Mouse (Mus musculus): Measurements from ENCODE around the gene Cry2.
"Not testable (repeated sequence)": the region's sequence is repeated elsewhere in the genome, so short reads cannot be mapped to it uniquely, and the experiment has no call there.

The Cry2 gene

GRCm38 (mm10) chr2:92421723-92422387 is 12.0 kb downstream of the Cry2 start:
- peak; percentile 47 for DNase-seq (ENCODE audit: low spot score)

GRCm38 (mm10) chr2:92411705-92412104 is 22.1 kb downstream of the Cry2 start:
- DNase-seq (ENCODE audit: low spot score): no peak

DNA sequence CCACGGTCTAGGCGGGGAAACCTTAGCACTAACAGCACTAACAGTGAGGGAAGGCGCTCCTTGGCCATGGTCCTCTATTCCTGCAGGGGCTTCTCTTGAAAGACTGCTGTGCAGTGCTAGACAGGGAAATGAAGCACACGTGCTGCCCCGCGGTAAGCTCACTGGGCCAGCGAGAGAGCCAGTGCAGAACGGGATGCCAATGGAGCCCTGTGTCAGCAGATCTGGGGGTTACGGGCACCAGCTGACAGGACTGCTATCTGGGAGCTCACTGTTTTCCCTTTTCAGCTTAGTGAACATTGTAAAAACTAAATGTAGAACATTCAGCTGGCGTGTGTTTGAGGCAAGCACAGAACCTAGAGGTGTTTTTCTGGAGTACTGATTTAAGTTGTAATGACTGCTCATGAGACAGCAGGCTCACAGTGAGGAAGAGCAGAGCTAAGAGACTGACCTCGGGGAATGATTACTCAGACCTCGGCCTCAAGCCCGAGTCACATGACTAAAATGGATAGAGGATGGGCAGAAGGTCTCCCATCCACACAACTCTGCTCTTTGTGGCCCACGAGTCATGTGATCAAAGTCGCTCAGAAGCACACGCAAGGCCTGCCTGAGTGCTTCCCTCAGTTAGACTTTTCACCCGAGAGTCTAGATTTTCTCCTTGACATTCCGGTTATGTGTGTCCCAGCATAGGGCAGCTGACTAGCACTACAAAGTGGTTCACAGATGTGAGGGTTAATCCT is 25.4 kb downstream of the Cry2 start:
- no peak for DNase-seq (ENCODE audit: low spot score)

DNA sequence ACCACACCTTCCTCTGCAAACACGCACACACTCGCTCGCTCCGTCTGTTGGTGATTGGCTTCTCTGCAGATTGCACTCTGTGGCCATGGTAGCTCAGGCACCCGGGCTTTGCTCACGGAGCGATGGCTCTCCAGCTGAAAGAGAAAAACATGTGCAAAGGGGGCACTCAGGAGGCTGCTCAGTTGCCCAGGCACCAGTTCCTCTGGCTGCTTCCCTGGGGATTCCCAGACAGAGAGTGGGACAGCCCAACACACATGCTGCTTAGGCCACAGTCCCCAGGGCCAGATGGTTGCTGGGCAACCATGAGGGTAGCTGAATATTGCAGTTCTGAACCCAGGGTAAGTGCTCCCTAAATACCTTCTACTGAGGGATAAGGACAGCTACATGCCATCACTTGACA is 28.2 kb downstream of the Cry2 start:
- peak; percentile 74 for DNase-seq (ENCODE audit: low spot score)

DNA sequence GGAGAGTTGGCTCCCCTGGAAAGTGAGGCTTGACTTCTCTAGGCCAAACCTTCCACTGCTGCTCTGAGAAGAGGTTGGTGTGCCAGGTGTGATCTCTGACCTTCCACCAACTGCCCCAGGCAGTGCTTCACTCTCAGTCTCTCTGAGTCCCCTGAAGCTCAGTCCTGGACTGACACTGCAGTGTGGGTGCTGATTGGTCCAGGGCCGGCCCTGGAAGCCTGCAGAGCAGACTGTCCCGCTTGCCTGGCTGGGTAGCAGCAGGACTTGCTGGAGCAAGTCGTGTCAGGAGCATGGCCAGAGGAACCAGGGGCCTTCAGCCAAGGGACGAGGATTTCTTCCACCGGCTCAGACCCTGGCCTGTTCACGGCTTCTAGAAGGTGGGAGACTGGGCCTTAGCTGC is 29.1 kb downstream of the Cry2 start:
- DNase-seq (ENCODE audit: low spot score): no peak

DNA sequence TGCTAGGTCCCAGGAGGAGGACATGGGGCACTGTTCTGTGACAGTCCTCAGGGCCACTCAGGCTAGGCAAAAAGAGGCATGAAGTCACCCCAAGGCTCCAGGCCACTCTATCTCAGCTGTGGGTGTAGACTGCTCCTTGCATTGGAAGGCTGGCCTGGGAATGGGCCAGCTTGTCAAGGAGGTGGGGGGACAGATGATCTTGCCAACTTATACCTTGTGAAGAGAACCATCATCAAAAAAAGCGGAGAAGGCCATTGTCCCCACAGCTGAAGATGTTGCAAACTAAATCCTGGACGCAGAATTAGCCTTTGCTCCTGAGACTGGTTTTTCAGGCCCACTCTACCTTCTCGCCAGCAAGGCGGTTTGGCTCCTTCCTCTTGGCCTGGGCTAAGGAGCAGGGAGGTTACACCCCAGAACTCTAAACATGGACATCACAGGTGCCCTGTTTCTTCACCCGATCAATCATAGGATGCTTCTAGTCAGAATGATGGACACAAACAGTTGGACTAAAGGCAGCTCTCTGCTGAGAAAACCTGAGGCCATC is 30.0 kb downstream of the Cry2 start:
- DNase-seq (ENCODE audit: low spot score): no peak

GRCm38 (mm10) chr2:92402591-92403326 is 31.1 kb downstream of the Cry2 start:
- peak; percentile 43 for DNase-seq (ENCODE audit: low spot score)

GRCm38 (mm10) chr2:92401091-92401561 is 32.7 kb downstream of the Cry2 start, which contains the start of gene Mapk8ip1:
Gene Mapk8ip1 (minus strand): TSS chr2:92401263.
- DNase-seq (ENCODE audit: low spot score): peak; percentile 26

DNA sequence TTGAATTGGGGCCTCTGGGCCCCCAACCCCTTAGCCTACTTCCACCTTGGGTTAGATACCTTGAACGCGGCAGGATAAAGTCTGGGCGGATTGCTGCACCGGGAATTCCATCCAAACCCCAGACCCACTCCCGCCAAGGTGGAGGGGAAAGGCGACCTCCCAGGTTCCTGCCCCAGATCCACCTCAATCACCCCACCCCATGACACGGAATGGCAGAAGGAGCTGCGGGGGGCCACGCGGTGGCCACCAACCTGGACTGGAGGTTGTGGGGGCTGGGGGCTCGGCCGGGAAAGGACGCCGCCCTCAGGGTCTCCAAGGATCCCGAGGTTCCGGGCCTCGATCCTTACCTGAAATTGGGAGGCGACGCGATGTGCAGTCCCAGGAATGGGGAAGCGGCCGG is 33.2 kb downstream of the Cry2 start:
- no peak for DNase-seq (ENCODE audit: low spot score)

DNA sequence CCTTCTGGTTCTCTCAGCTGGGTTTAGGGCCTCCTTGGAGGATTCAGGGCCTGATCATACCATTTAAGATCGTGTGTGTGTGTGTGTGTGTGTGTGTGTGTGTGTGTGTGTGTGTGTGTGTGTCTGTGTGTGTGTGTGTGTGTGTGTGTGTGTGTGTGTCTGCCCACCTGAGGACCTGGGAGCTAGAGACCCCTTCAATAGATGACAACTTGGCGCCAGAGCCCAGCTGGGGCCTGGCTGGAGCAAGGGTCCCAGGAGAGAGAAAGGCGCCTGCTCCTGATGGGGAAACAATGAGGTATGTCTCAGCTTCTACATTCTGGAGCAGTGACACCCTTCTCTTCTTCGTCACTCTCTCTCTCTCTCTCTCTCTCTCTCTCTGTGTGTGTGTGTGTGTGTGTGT is 34.0 kb downstream of the Cry2 start:
- not testable (repeated sequence) for DNase-seq (ENCODE audit: low spot score)

GRCm38 (mm10) chr2:92397436-92397835 is 36.4 kb downstream of the Cry2 start:
- DNase-seq (ENCODE audit: low spot score): no peak

DNA sequence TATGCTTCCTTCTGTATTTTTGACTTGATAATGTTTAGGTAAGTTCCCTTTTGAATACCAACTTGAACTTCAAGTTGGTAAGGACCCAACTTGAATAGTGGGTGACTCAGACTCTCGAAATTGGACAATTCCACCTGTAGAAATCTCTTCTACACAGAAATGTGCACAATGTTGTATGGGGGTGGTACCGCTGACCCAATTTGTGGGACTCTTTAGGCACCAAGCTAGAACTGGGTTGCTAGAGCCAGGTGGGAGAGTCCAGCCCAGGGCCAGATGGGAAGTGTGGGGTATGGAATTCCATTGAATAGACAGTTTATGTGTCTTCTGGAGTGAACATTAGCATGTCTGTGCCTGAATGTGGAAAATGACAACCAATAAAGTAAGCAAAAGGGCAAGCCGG is 38.3 kb downstream of the Cry2 start:
- DNase-seq (ENCODE audit: low spot score): no peak

DNA sequence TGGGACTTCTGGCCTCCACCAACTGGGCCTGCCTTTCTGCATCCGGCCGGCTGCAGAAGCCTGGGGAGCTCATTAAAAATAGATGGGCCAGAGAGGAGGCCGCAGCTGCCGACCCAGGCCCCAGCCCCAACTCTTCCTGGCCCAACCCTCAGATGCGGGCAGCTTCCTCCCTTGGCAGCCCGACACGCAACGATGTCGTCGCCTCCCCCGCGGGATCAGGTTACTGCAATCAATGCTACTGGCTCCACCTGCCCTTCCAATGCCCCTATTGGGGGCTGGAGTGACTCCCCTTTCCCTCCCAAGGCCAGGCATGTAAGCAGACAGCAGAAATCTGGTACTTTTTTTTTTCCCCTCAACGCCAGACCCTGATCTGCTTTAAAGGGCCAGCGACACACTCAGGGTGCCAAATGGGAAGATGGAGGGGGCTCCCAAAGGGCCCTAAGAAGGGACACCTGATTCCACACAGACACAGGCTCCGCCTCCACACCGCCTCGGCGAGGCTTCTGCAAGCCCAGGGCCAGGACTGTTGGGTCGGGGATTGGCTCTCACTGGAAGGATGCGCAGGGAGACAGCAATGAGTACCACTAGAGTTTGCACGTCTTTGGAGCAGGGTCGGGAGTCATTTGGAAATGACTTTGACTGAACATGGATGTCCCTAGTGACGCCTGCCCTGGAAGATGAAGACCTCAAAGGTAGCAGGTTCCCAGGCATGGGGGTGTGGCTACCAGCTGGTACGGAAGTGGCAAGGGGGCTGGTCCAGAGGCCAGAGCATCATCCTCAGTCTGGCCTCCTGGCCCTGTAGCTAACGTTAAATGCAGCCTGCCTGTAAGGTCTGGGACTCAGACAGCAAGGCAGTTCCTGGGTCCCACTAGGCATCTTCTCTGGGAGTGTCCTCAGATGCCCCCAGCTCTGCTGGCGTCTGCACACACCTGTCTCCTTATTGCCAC is 41.3 kb downstream of the Cry2 start:
- peak; percentile 74 for DNase-seq (ENCODE audit: low spot score)

- DNase-seq (ENCODE audit: low spot score): no peak
Observed at GRCm38 (mm10) chr2:92391703-92392317, 42.0 kb downstream of the Cry2 start.

- DNase-seq (ENCODE audit: low spot score): no peak
Observed at GRCm38 (mm10) chr2:92391116-92391515, 42.7 kb downstream of the Cry2 start.

GRCm38 (mm10) chr2:92390206-92390930 is 43.5 kb downstream of the Cry2 start:
- peak; percentile 46 for DNase-seq (ENCODE audit: low spot score)

- no peak for DNase-seq (ENCODE audit: low spot score)
Observed at GRCm38 (mm10) chr2:92389645-92390044, 44.2 kb downstream of the Cry2 start.

DNA sequence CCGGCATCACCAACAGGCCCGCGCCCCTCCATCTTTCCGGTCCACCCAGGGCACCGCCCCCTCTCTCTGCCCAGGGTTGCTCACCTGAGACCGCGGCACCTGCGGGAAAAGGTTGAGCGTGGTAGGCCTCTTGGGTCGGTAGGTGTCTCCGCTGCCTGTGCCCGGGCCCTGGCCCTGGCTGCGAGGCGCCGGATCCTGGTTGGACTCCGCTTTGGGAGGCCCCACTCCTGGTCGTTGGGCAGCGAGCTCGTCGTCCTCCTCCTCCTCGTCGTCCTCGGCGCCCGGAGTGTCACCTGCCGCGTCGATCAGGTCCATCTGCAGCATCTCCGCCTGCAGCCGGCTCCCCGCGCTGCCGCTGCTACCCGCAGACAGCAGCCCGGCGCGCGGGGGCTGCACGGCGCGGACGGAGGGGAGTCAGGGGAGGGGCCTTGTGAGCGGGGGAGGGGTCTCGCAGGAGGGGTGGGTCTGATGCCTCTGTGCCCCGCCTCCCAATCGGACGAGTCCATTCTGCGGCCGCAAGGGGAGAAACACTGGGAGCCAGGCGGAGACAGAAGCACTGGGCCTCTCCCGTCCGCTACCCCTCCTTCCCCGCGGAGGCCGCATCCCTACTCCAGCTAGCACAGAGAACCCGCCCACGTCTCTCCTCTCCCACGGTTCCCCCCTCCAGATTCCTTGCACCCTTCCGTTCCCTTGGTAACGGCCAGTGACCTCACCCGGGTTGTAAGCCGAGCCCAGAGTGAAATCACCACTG is 44.8 kb downstream of the Cry2 start:
- peak; percentile 93 for DNase-seq (ENCODE audit: low spot score)

DNA sequence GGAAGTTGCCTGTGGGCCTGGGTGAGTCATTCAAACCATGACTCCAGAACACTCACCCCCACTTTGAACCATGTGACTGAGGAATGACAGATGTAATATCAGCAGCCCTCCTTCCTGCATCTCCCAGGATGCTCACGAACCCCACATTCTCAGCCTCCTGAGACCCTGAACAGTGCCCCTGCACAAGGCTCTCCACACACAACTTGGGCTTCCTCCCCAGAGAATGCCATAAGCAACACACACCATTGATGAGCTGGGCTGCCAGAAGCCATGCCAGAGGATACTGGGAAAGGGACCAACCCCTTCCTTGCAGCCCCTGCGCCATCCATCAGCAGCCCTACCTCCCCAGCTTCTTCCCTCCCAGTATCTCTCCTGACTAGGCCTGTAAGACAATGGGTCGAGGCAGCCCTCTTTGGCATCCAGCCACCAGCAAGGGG is 45.7 kb downstream of the Cry2 start:
- DNase-seq (ENCODE audit: low spot score): no peak

Data from MN1 (cell line).